Mouse (Mus musculus): ENCODE results near the gene Hoxc6. TPM values are rescaled to one million over a fixed set of nuclear protein-coding genes. Genes with fewer than 3 reads are reported as not detected.

Hoxc6 gene
- polyA plus RNA-seq, 1 experiment from 2014 or later: not detected

GRCm38 (mm10) chr15:103027266-103028235, 29.5 kb downstream of the Hoxc6 start:
- H3K27ac ChIP-seq: no peak overlapping the region
- H3K27me3 ChIP-seq: peaks cover 91% of the 10 kb centered on the region
- WGBS: under 1% methylated on average over 42 of the region's 43 CpGs
- no peak overlapping the region for H3K4me2 ChIP-seq
- H3K9ac ChIP-seq: no peak overlapping the region
- no peak for ATAC-seq (ENCODE audit: low FRiP score)
- H3K4me1 ChIP-seq: no peaks in the 10 kb centered on the region
- no peaks in the 10 kb centered on the region for H3K9me3 ChIP-seq
- no peaks in the 10 kb centered on the region for H3K36me3 ChIP-seq (replicated peaks)
- no peak overlapping the region for H3K4me3 ChIP-seq (replicated peaks)

- no peaks in the 10 kb centered on the region for H3K4me1 ChIP-seq
- H3K4me2 ChIP-seq: no peak overlapping the region
- no peak overlapping the region for H3K4me3 ChIP-seq (replicated peaks)
- H3K27me3 ChIP-seq: peaks cover 91% of the 10 kb centered on the region
- no peaks in the 10 kb centered on the region for H3K9me3 ChIP-seq
- H3K27ac ChIP-seq: no peak overlapping the region
- no peak for ATAC-seq (ENCODE audit: low FRiP score)
- WGBS: 7% methylated on average over 9 of the region's 9 CpGs
- no peak overlapping the region for H3K9ac ChIP-seq
- no peaks in the 10 kb centered on the region for H3K36me3 ChIP-seq (replicated peaks)
Measured at GRCm38 (mm10) chr15:103028916-103029512, 31.0 kb downstream of the Hoxc6 start.

GRCm38 (mm10) chr15:103030142-103030541, 32.1 kb downstream of the Hoxc6 start:
- WGBS: under 1% methylated on average over 8 of the region's 8 CpGs
- H3K36me3 ChIP-seq (replicated peaks): no peaks in the 10 kb centered on the region
- H3K9me3 ChIP-seq: no peaks in the 10 kb centered on the region
- no peak overlapping the region for H3K4me3 ChIP-seq (replicated peaks)
- H3K27me3 ChIP-seq: peaks cover 91% of the 10 kb centered on the region
- H3K9ac ChIP-seq: no peak overlapping the region
- H3K4me2 ChIP-seq: no peak overlapping the region
- no peak for ATAC-seq (ENCODE audit: low FRiP score)
- H3K27ac ChIP-seq: no peak overlapping the region
- H3K4me1 ChIP-seq: 0 out of 2 replicates have a peak, but pooled peaks cover 4% of the 10 kb centered on the region

GRCm38 (mm10) chr15:103032167-103032566, 34.1 kb downstream of the Hoxc6 start:
- no CpG with 5 or more reads among the region's 3 CpGs for WGBS
- no peak for ATAC-seq (ENCODE audit: low FRiP score)
- H3K4me3 ChIP-seq (replicated peaks): no peak overlapping the region
- 0 out of 2 replicates have a peak, but pooled peaks cover 4% of the 10 kb centered on the region for H3K4me1 ChIP-seq
- H3K9me3 ChIP-seq: no peaks in the 10 kb centered on the region
- H3K36me3 ChIP-seq (replicated peaks): no peaks in the 10 kb centered on the region
- H3K4me2 ChIP-seq: no peak overlapping the region
- H3K9ac ChIP-seq: no peak overlapping the region
- peaks cover 93% of the 10 kb centered on the region for H3K27me3 ChIP-seq
- no peak overlapping the region for H3K27ac ChIP-seq

GRCm38 (mm10) chr15:103032646-103033575, 34.9 kb downstream of the Hoxc6 start:
- no peak overlapping the region for H3K27ac ChIP-seq
- no peak overlapping the region for H3K4me3 ChIP-seq (replicated peaks)
- H3K27me3 ChIP-seq: peaks cover 93% of the 10 kb centered on the region
- no peak overlapping the region for H3K4me2 ChIP-seq
- no peak for ATAC-seq (ENCODE audit: low FRiP score)
- no peak overlapping the region for H3K9ac ChIP-seq
- no peaks in the 10 kb centered on the region for H3K9me3 ChIP-seq
- under 1% methylated on average over 26 of the region's 26 CpGs for WGBS
- H3K4me1 ChIP-seq: 0 out of 2 replicates have a peak, but pooled peaks cover 4% of the 10 kb centered on the region
- no peaks in the 10 kb centered on the region for H3K36me3 ChIP-seq (replicated peaks)

- H3K4me2 ChIP-seq: no peak overlapping the region
Measured at GRCm38 (mm10) chr15:103034043-103034806, 36.2 kb downstream of the Hoxc6 start.

GRCm38 (mm10) chr15:103034807-103035547, 36.9 kb downstream of the Hoxc6 start:
- no peak for ATAC-seq (ENCODE audit: low FRiP score)

More at GRCm38 (mm10) chr15:103034043-103034806, 36.2 kb downstream of the Hoxc6 start:
- Histone ChIP-seq H3K36me3 (replicated peaks) (no peaks in the 10 kb centered on the region), H3K9ac (no peak overlapping the region), H3K27me3 (peaks cover 93% of the 10 kb centered on the region), H3K27ac (no peak overlapping the region), H3K9me3 (no peaks in the 10 kb centered on the region), H3K4me3 (replicated peaks) (peak overlapping the region; percentile 5; the same call in 1 of the 2 replicates), H3K4me1 (0 out of 2 replicates have a peak, but pooled peaks cover 4% of the 10 kb centered on the region)
- no peak for ATAC-seq (ENCODE audit: low FRiP score)
- under 1% methylated on average over 24 of the region's 24 CpGs for WGBS

GRCm38 (mm10) chr15:103035548-103035881, 37.5 kb downstream of the Hoxc6 start:
- peaks cover 98% of the 10 kb centered on the region for H3K27me3 ChIP-seq
- no peak overlapping the region for H3K9ac ChIP-seq
- ATAC-seq (ENCODE audit: low FRiP score): no peak
- no peaks in the 10 kb centered on the region for H3K36me3 ChIP-seq (replicated peaks)
- H3K4me2 ChIP-seq: no peak overlapping the region
- H3K4me3 ChIP-seq (replicated peaks): no peak overlapping the region
- 0 out of 2 replicates have a peak, but pooled peaks cover 4% of the 10 kb centered on the region for H3K4me1 ChIP-seq
- no peak overlapping the region for H3K27ac ChIP-seq
- WGBS: under 1% methylated on average over 14 of the region's 14 CpGs
- H3K9me3 ChIP-seq: no peaks in the 10 kb centered on the region

More at GRCm38 (mm10) chr15:103034807-103035547, 36.9 kb downstream of the Hoxc6 start:
- Histone ChIP-seq H3K9ac (no peak overlapping the region), H3K27ac (no peak overlapping the region), H3K36me3 (replicated peaks) (no peaks in the 10 kb centered on the region), H3K9me3 (no peaks in the 10 kb centered on the region), H3K4me2 (no peak overlapping the region), H3K4me1 (0 out of 2 replicates have a peak, but pooled peaks cover 4% of the 10 kb centered on the region), H3K4me3 (replicated peaks) (peak overlapping the region; percentile 5; the same call in 1 of the 2 replicates), H3K27me3 (peaks cover 98% of the 10 kb centered on the region)
- WGBS: 2% methylated on average over 34 of the region's 34 CpGs

- no peak overlapping the region for H3K4me3 ChIP-seq (replicated peaks)
- no peak for ATAC-seq (ENCODE audit: low FRiP score)
- H3K9ac ChIP-seq: no peak overlapping the region
- H3K36me3 ChIP-seq (replicated peaks): no peaks in the 10 kb centered on the region
- H3K9me3 ChIP-seq: no peaks in the 10 kb centered on the region
- WGBS: 12% methylated on average over 1 of the region's 1 CpGs
- H3K4me1 ChIP-seq: 0 out of 2 replicates have a peak, but pooled peaks cover 4% of the 10 kb centered on the region
- H3K27ac ChIP-seq: no peak overlapping the region
- no peak overlapping the region for H3K4me2 ChIP-seq
- peaks cover 100% of the 10 kb centered on the region for H3K27me3 ChIP-seq
Measured at GRCm38 (mm10) chr15:103037579-103037978, 39.5 kb downstream of the Hoxc6 start.

GRCm38 (mm10) chr15:103038701-103039480, 40.8 kb downstream of the Hoxc6 start:
- ATAC-seq (ENCODE audit: low FRiP score): no peak
- Histone ChIP-seq H3K27ac (no peak overlapping the region), H3K4me2 (no peak overlapping the region), H3K9me3 (no peaks in the 10 kb centered on the region), H3K9ac (no peak overlapping the region), H3K4me1 (0 out of 2 replicates have a peak, but pooled peaks cover 4% of the 10 kb centered on the region), H3K36me3 (replicated peaks) (no peaks in the 10 kb centered on the region), H3K4me3 (replicated peaks) (no peak overlapping the region), H3K27me3 (peaks cover 100% of the 10 kb centered on the region)
- 4% methylated on average over 10 of the region's 10 CpGs for WGBS
